Mouse (Mus musculus): ENCODE measurements around the gene Ciita. TPM values are rescaled to one million over a fixed set of nuclear protein-coding genes. Genes with fewer than 3 reads are reported as not detected.

Ciita gene
- polyA plus RNA-seq, 1 experiment = 0.07 TPM

DNA sequence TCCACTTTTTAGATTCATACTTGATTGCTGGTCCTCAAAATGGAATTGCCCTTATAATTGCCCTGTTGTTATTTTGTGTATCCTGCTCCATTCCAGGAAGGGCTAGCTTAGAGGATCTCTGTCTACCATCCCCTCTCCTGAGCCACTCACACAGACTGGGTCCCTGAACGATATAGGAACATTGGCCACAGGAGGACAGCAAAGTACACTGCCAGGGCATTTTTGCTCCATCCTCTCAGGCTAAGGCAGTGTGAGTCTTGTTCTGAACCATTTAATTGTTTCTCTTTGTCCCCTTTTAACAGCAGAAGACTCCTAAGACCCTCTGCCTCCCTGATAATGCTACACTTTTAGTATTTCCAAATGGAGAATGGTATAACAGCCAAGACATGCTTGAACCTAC, 90.8 kb downstream of the Ciita start:
- H3K36me3 ChIP-seq (ENCODE audit: control insufficient read depth, insufficient read depth, low read length) = no peaks in the 10 kb centered on the region; the same call in none of the 2 replicates
- no peak overlapping the region for H3K4me3 ChIP-seq (ENCODE audit: control insufficient read depth, low read depth, low read length)
- H3K27me3 ChIP-seq (ENCODE audit: control insufficient read depth, insufficient read depth, low read length) = no peaks in the 10 kb centered on the region
- H3K4me1 ChIP-seq (ENCODE audit: control insufficient read depth, insufficient read depth, low read length) = no peaks in the 10 kb centered on the region
- H3K27ac ChIP-seq (ENCODE audit: control insufficient read depth, insufficient read depth, low read depth, low read length) = no peak overlapping the region
- TF ChIP-seq CTCF (IDR thresholded peaks at IDR 0.05; ENCODE audit: control insufficient read depth, insufficient read depth, insufficient replicate concordance, low read depth, low read length) = no peak
- TF ChIP-seq POLR2A (IDR thresholded peaks at IDR 0.05; ENCODE audit: control insufficient read depth, low read depth, low read length) = no peak

- Histone ChIP-seq H3K4me1 (ENCODE audit: control insufficient read depth, insufficient read depth, low read length) (no peaks in the 10 kb centered on the region), H3K27me3 (ENCODE audit: control insufficient read depth, insufficient read depth, low read length) (no peaks in the 10 kb centered on the region), H3K4me3 (ENCODE audit: control insufficient read depth, low read depth, low read length) (no peak overlapping the region), H3K27ac (ENCODE audit: control insufficient read depth, insufficient read depth, low read depth, low read length) (no peak overlapping the region), H3K36me3 (ENCODE audit: control insufficient read depth, insufficient read depth, low read length) (no peaks in the 10 kb centered on the region; the same call in none of the 2 replicates)
- TF ChIP-seq CTCF (IDR thresholded peaks at IDR 0.05; ENCODE audit: control insufficient read depth, insufficient read depth, insufficient replicate concordance, low read depth, low read length) (no peak), POLR2A (IDR thresholded peaks at IDR 0.05; ENCODE audit: control insufficient read depth, low read depth, low read length) (no peak)
Measured at GRCm38 (mm10) chr16:10571820-10572219, 92.0 kb downstream of the Ciita start.

GRCm38 (mm10) chr16:10574936-10575335, 95.1 kb downstream of the Ciita start:
- Histone ChIP-seq H3K27ac (ENCODE audit: control insufficient read depth, insufficient read depth, low read depth, low read length) (no peak overlapping the region), H3K27me3 (ENCODE audit: control insufficient read depth, insufficient read depth, low read length) (no peaks in the 10 kb centered on the region), H3K36me3 (ENCODE audit: control insufficient read depth, insufficient read depth, low read length) (no peaks in the 10 kb centered on the region; the same call in none of the 2 replicates), H3K4me3 (ENCODE audit: control insufficient read depth, low read depth, low read length) (no peak overlapping the region), H3K4me1 (ENCODE audit: control insufficient read depth, insufficient read depth, low read length) (no peaks in the 10 kb centered on the region)
- no peak for TF ChIP-seq CTCF (IDR thresholded peaks at IDR 0.05; ENCODE audit: control insufficient read depth, insufficient read depth, insufficient replicate concordance, low read depth, low read length)
- TF ChIP-seq POLR2A (IDR thresholded peaks at IDR 0.05; ENCODE audit: control insufficient read depth, low read depth, low read length) = no peak

GRCm38 (mm10) chr16:10575915-10576314, 96.1 kb downstream of the Ciita start:
- TF ChIP-seq CTCF (IDR thresholded peaks at IDR 0.05; ENCODE audit: control insufficient read depth, insufficient read depth, insufficient replicate concordance, low read depth, low read length) = no peak
- TF ChIP-seq POLR2A (IDR thresholded peaks at IDR 0.05; ENCODE audit: control insufficient read depth, low read depth, low read length) = no peak
- no peak overlapping the region for H3K4me3 ChIP-seq (ENCODE audit: control insufficient read depth, low read depth, low read length)
- H3K4me1 ChIP-seq (ENCODE audit: control insufficient read depth, insufficient read depth, low read length) = no peaks in the 10 kb centered on the region
- no peak overlapping the region for H3K27ac ChIP-seq (ENCODE audit: control insufficient read depth, insufficient read depth, low read depth, low read length)
- H3K27me3 ChIP-seq (ENCODE audit: control insufficient read depth, insufficient read depth, low read length) = no peaks in the 10 kb centered on the region
- no peaks in the 10 kb centered on the region; the same call in none of the 2 replicates for H3K36me3 ChIP-seq (ENCODE audit: control insufficient read depth, insufficient read depth, low read length)

- TF ChIP-seq CTCF (IDR thresholded peaks at IDR 0.05; ENCODE audit: control insufficient read depth, insufficient read depth, insufficient replicate concordance, low read depth, low read length) = no peak
- TF ChIP-seq POLR2A (IDR thresholded peaks at IDR 0.05; ENCODE audit: control insufficient read depth, low read depth, low read length) = no peak
- Histone ChIP-seq H3K4me1 (ENCODE audit: control insufficient read depth, insufficient read depth, low read length) (no peaks in the 10 kb centered on the region), H3K4me3 (ENCODE audit: control insufficient read depth, low read depth, low read length) (no peak overlapping the region), H3K27me3 (ENCODE audit: control insufficient read depth, insufficient read depth, low read length) (no peaks in the 10 kb centered on the region), H3K36me3 (ENCODE audit: control insufficient read depth, insufficient read depth, low read length) (peaks cover under 1% of the 10 kb centered on the region), H3K27ac (ENCODE audit: control insufficient read depth, insufficient read depth, low read depth, low read length) (no peak overlapping the region)
Measured at GRCm38 (mm10) chr16:10577548-10577947, 97.7 kb downstream of the Ciita start.

Other genes starting within 250 kb of the Ciita start
- gene Emp2, start 166.1 kb upstream of the Ciita start, polyA plus RNA-seq (2012; rRNA removed) = 1.7 and 2.8 TPM in 2 replicates
- gene Tekt5, start 84.6 kb upstream of the Ciita start, polyA plus RNA-seq (2012; rRNA removed) = 224 and 226 TPM in 2 replicates
- gene Nubp1, start 68.1 kb upstream of the Ciita start, polyA plus RNA-seq (2012; rRNA removed) = 19.0 and 20.6 TPM in 2 replicates
- 0.30 and 0.37 TPM in 2 replicates for gene Tvp23a, start 32.7 kb upstream of the Ciita start, polyA plus RNA-seq (2012; rRNA removed)
- gene Dexi, start 63.0 kb downstream of the Ciita start, polyA plus RNA-seq (2012; rRNA removed) = 16.4 and 17.7 TPM in 2 replicates
- gene Clec16a, start 65.3 kb downstream of the Ciita start, polyA plus RNA-seq (2012; rRNA removed) = 30.6 and 30.8 TPM in 2 replicates